Mouse (Mus musculus): ENCODE measurements at regions not wholly inside any gene's neighbourhood (a gene's known extent, or its start where the extent isn't known, plus 50 kb on each side); places are given as distances from the start of the nearest gene placed in this dataset.

DNA sequence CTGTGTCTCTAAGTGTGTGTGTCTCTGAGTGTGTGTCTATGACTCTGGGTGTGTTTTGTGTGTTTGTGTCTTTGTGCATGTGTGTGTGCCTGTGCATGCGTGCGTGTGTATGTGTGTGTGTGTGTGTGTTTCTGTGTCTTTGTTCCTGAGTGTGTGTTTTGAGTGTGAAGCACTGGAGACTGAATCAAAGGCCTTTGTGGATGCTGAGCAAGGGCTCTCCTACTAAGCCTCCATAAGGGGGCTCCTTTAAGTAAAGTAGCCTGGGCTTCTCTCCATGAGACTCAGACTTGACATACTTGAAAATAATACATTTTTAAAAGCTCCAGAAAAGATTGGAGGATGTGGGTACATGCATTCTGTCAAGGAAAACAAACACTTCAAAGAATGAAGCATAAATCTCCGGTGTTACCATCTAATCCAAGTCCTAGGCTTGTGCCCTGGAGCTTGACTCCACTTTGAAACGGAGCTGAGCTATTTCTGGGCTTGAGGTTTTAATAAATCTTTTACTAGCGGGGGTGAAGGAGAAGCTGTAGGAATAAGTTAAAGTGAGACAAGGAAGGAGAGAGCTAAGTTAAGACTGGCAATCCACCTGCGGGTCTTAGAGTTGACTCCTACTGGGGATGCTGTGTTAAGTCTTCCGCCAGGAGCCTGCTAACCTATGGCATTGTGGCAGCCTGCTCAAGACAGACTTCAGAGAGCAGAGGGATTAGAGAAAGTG, 73.8 kb upstream of the Il15 start:
- Histone ChIP-seq H3K4me1 (ENCODE audit: control insufficient read depth, insufficient read depth, insufficient read length, low read length) (no peaks in the 10 kb centered on the region), H3K27ac (ENCODE audit: insufficient read depth, low read depth, low read length) (no peak overlapping the region), H3K27me3 (ENCODE audit: control insufficient read depth, insufficient read depth, low read length) (no peaks in the 10 kb centered on the region), H3K4me3 (ENCODE audit: low read depth, low read length) (no peak overlapping the region), H3K36me3 (ENCODE audit: control insufficient read depth, insufficient read depth, low read length) (no peaks in the 10 kb centered on the region)
- 74% methylated on average over 7 of the region's 7 CpGs for WGBS
- TF ChIP-seq CTCF (IDR thresholded peaks at IDR 0.05; ENCODE audit: extremely low read depth, insufficient read length, insufficient replicate concordance, low read depth, low read length) (no peak), POLR2A (IDR thresholded peaks at IDR 0.05; ENCODE audit: low read depth, low read length) (no peak)

DNA sequence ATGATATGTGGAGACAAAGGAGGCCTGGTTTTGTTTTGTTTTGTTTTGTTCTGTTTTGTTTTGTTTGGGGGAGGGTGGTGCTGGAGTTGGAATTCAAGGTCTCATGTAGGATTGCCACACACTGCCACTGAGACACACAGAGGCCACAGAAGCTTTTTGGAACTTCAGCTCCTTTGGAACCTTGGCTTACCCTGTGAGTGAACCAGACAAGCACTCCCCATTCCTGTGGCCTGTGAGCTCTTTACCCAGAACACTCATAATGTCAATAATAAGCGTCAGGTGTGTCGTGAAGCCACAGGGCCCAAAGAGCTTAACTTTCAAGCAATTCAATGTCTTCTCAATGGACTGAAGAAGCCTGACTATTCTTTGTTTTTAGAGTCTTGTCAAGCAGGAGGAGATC, 70.2 kb upstream of the Il15 start:
- no peak for TF ChIP-seq POLR2A (IDR thresholded peaks at IDR 0.05; ENCODE audit: low read depth, low read length)
- TF ChIP-seq CTCF (IDR thresholded peaks at IDR 0.05; ENCODE audit: extremely low read depth, insufficient read length, insufficient replicate concordance, low read depth, low read length): no peak
- H3K4me1 ChIP-seq (ENCODE audit: control insufficient read depth, insufficient read depth, insufficient read length, low read length): no peaks in the 10 kb centered on the region
- H3K27me3 ChIP-seq (ENCODE audit: control insufficient read depth, insufficient read depth, low read length): no peaks in the 10 kb centered on the region
- H3K27ac ChIP-seq (ENCODE audit: insufficient read depth, low read depth, low read length): no peak overlapping the region
- no peaks in the 10 kb centered on the region for H3K36me3 ChIP-seq (ENCODE audit: control insufficient read depth, insufficient read depth, low read length)
- 77% methylated on average over 2 of the region's 2 CpGs for whole genome bisulfite sequencing
- H3K4me3 ChIP-seq (ENCODE audit: low read depth, low read length): no peak overlapping the region

DNA sequence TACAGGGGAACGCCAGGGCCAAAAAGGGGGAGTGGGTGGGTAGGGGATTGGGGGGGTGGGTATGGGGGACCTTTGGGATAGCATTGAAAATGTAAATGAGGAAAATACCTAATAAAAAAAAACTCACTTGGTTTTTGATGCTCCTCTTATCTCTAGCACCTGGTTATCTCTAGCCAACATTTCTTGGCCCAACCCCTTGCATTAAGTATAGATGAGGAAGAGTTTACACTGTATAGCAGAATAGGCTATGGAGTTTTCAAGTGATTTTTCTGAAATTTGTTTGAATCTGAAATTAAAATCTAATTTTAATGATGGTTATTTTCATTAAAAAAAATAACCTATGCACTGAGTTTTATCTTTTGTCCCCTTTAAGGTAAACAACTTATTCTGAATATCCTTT, 68.8 kb upstream of the Il15 start:
- Histone ChIP-seq H3K4me1 (ENCODE audit: control insufficient read depth, insufficient read depth, insufficient read length, low read length) (no peaks in the 10 kb centered on the region), H3K27ac (ENCODE audit: insufficient read depth, low read depth, low read length) (no peak overlapping the region), H3K4me3 (ENCODE audit: low read depth, low read length) (no peak overlapping the region), H3K27me3 (ENCODE audit: control insufficient read depth, insufficient read depth, low read length) (no peaks in the 10 kb centered on the region), H3K36me3 (ENCODE audit: control insufficient read depth, insufficient read depth, low read length) (no peaks in the 10 kb centered on the region)
- WGBS: no CpG with 5 or more reads among the region's 1 CpGs
- TF ChIP-seq CTCF (IDR thresholded peaks at IDR 0.05; ENCODE audit: extremely low read depth, insufficient read length, insufficient replicate concordance, low read depth, low read length) (no peak), POLR2A (IDR thresholded peaks at IDR 0.05; ENCODE audit: low read depth, low read length) (no peak)

DNA sequence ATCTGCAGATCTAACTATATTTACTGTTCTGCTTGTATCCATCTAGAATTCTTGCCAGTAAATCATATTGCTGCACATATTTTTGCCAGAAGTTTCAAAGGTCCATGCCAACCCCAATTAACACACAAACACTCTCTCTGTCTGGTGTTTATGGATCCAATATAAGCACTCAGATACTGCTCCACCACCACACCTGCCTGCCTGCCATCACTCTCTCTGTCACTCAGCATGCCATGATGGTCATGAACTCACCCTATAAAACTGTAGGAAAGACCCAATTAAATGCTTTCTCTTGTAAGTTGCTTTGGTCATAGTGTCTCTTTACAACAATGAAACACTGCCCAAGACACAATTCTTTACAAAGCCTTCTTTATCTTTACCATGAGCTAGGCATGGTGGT, 66.8 kb upstream of the Il15 start:
- Histone ChIP-seq H3K4me3 (ENCODE audit: low read depth, low read length) (no peak overlapping the region), H3K36me3 (ENCODE audit: control insufficient read depth, insufficient read depth, low read length) (no peaks in the 10 kb centered on the region), H3K4me1 (ENCODE audit: control insufficient read depth, insufficient read depth, insufficient read length, low read length) (no peaks in the 10 kb centered on the region), H3K27me3 (ENCODE audit: control insufficient read depth, insufficient read depth, low read length) (no peaks in the 10 kb centered on the region), H3K27ac (ENCODE audit: insufficient read depth, low read depth, low read length) (no peak overlapping the region)
- TF ChIP-seq POLR2A (IDR thresholded peaks at IDR 0.05; ENCODE audit: low read depth, low read length): no peak
- no peak for TF ChIP-seq CTCF (IDR thresholded peaks at IDR 0.05; ENCODE audit: extremely low read depth, insufficient read length, insufficient replicate concordance, low read depth, low read length)

DNA sequence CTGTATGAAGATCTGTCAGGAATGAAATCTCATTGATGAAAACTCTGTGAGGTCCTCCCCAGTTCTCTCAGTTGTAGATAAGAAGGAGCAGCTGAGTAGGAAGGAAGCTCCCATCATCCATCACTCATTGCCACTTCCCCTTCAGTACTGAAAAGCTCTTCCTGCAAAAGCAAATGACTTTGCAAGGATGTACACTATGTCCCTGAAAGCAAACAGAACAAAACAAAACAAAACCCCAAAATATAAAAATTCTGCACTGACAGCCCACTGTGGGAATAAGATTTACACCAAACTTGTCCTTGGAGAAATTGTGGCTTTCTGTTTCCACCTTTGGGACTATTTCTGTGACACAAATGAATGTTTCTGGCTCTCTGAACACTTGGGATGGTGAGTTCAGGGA, 59.8 kb upstream of the Il15 start:
- no peak overlapping the region for H3K27ac ChIP-seq (ENCODE audit: insufficient read depth, low read depth, low read length)
- H3K4me1 ChIP-seq (ENCODE audit: control insufficient read depth, insufficient read depth, insufficient read length, low read length): no peaks in the 10 kb centered on the region
- TF ChIP-seq CTCF (IDR thresholded peaks at IDR 0.05; ENCODE audit: extremely low read depth, insufficient read length, insufficient replicate concordance, low read depth, low read length) (no peak), POLR2A (IDR thresholded peaks at IDR 0.05; ENCODE audit: low read depth, low read length) (no peak)
- H3K27me3 ChIP-seq (ENCODE audit: control insufficient read depth, insufficient read depth, low read length): no peaks in the 10 kb centered on the region
- H3K4me3 ChIP-seq (ENCODE audit: low read depth, low read length): no peak overlapping the region
- H3K36me3 ChIP-seq (ENCODE audit: control insufficient read depth, insufficient read depth, low read length): no peaks in the 10 kb centered on the region

DNA sequence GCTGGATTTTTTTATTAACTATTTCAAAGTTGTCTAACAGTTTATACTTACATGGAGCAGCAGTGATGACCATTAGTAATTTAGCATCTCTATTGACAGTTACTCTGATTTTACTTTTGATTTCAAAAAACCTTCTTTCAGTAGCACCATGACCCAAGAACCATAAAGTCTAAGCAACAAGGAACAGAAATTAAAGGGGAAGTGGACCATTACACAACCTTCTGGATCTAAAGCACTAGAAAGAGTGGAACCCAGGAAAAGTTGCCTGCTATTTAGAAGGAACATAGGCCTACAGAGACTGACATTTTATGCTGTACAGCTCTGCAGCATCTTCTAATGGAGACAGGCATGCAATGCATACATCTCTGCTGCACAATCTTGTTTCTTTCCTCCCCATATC, 56.0 kb upstream of the Il15 start:
- H3K4me1 ChIP-seq (ENCODE audit: control insufficient read depth, insufficient read depth, insufficient read length, low read length): peaks cover 2% of the 10 kb centered on the region; the same call in 1 of the 2 replicates
- H3K27me3 ChIP-seq (ENCODE audit: control insufficient read depth, insufficient read depth, low read length): no peaks in the 10 kb centered on the region
- no peak overlapping the region for H3K4me3 ChIP-seq (ENCODE audit: low read depth, low read length)
- no peak for TF ChIP-seq CTCF (IDR thresholded peaks at IDR 0.05; ENCODE audit: extremely low read depth, insufficient read length, insufficient replicate concordance, low read depth, low read length)
- no peak for TF ChIP-seq POLR2A (IDR thresholded peaks at IDR 0.05; ENCODE audit: low read depth, low read length)
- no peaks in the 10 kb centered on the region for H3K36me3 ChIP-seq (ENCODE audit: control insufficient read depth, insufficient read depth, low read length)
- no peak overlapping the region for H3K27ac ChIP-seq (ENCODE audit: insufficient read depth, low read depth, low read length)

DNA sequence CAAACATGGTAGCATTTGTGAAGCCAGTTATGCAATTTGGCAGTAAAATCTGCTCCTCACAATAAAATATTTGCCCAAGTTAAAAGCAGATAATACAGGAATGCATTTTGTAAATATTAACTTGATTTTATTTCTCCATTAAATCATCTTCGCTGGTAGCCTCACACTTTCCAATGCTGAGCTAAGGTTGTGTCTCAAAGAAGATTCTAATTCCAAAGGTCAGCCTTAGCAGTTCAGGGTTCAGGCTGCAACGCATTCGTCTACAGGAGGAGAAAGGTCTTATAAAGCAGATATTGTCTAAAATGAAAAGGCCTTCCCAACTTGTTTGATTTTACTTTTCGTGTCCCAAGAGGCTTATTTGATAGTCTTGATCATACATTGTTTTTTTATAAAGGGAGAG, 51.0 kb upstream of the Il15 start:
- H3K4me3 ChIP-seq (ENCODE audit: low read depth, low read length): no peak overlapping the region
- H3K36me3 ChIP-seq (ENCODE audit: control insufficient read depth, insufficient read depth, low read length): no peaks in the 10 kb centered on the region
- H3K27ac ChIP-seq (ENCODE audit: insufficient read depth, low read depth, low read length): no peak overlapping the region
- peaks cover 2% of the 10 kb centered on the region; the same call in 1 of the 2 replicates for H3K4me1 ChIP-seq (ENCODE audit: control insufficient read depth, insufficient read depth, insufficient read length, low read length)
- TF ChIP-seq POLR2A (IDR thresholded peaks at IDR 0.05; ENCODE audit: low read depth, low read length): no peak
- no peak for TF ChIP-seq CTCF (IDR thresholded peaks at IDR 0.05; ENCODE audit: extremely low read depth, insufficient read length, insufficient replicate concordance, low read depth, low read length)
- WGBS: 37% methylated on average over 4 of the region's 4 CpGs
- H3K27me3 ChIP-seq (ENCODE audit: control insufficient read depth, insufficient read depth, low read length): no peaks in the 10 kb centered on the region

Data from small intestine, adult 2 months (tissue).